Mouse (Mus musculus) urinary bladder, adult 2 months (tissue): ENCODE results near the gene Polh. TPM values are rescaled to one million over a fixed set of nuclear protein-coding genes. Genes with fewer than 3 reads are reported as not detected.
A peak's percentile ranks its signal among the peaks of the same experiment; 100 is the strongest.

Experiments used
- DNase-seq: peaks from one replicate; pipeline ENCODE4 v3.0.0; 2022; ENCODE audit warnings: low spot score
- polyA plus RNA-seq: library from polyadenylated mRNA; depleted of rRNA; stranded (reverse); fragments of >200 nt; gene quantifications from 2 replicates; pipeline ENCODE4 v1.2.3, GENCODE M21; 2012; rRNA removed

Gene Polh
- polyA plus RNA-seq, 1 experiment, result 6.1 TPM

DNA sequence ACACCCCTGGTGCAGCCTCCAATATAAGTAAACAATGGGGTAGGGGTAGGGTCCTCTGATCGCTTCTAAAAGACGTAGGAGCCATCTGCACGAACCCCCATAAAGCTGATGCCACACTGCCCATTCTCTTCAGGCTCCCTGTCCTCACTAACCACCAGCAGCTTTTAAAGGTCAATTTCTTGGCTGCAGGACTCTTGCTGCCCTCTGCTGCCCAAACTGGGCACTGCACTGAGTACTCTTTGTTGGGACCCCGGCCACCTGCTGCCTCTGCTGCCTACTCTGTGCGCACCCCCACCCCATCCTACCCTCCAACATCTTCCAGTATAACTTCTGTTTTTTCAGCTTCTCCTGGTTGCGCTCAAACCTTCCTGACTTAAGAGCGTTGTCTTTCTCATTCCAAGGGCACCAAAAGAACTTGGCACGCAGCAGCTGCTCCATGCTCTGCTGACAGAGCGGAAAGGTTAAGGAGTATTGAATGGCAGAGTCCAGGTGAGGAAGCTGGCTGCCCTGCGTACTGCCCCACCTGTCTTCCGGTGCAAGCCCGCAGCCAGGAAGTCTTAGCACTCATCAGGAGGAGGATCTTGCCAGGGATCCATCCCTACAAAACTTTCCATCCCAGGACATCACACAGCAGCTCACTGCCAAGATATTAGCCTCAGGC is 70.3 kb downstream of the Polh start:
- DNase-seq, result peak; percentile 56

DNA sequence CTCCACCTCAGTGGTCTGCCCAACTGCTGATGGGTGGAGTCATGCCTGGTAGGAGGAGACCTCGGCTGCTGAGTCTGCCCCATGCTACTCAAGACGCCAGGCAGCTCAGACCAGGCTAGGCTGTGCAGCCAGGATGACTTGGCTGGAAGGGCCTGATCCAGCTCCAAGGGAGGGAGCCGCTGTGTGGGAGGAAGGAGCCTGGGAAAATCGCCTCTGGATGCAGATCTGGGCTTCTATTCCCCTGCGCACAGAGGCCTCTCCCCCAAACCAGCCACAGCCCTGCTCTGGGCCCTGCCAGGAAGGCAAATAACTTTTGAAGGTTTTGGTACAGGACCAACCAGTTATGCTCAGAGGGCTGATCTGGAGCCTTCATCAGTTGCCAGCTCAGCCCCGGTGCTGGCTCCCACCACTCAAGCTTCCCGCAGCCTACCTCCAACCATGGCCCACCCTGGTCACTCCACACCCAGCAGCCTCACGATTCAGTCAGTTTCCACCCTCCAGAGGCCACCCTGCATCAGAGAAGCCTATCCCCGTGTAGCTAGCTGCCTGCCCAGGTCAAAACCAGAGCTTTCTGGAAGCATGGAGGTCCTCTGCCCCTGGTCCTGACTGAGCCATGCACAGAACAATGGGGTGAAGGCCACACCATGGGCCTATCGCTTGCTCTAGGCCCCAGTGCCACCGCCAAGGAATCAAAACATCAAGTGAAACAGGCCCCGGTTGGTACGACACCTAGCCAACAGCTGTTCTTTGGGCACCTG is 72.5 kb downstream of the Polh start:
- DNase-seq, result no peak

DNA sequence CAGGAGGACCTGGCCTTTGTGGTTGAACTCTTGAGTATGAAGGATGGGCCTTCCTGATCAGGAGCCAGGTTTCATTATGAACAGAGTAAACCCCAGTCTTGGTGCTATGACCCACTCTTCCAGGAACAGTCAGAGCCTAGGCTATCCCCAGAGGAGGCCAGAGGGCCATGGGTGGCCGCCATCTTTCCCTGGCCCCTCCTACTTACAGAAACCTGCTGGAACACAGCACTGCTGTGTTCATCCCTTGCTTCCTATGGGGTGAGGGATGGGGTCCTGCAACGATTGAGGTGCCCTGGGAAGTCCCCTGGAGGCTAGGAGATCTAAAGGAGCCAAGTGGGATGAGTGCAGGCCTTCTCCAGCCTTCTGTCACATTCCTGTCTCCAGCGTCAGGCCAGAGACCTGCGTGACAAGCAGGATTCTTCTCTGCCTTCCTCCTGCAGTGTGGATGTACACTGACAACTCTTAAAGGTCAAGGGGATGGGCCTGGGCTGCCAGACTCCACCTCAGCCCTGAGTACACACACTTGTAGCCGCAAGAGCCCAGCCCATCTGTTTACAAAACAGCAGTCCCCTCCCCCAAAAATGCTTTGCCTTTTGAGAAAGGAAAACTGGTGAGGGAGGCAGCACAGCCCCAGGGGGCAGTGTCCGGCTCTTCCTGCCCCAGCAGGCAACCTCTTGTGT is 74.5 kb downstream of the Polh start:
- DNase-seq, result no peak

DNA sequence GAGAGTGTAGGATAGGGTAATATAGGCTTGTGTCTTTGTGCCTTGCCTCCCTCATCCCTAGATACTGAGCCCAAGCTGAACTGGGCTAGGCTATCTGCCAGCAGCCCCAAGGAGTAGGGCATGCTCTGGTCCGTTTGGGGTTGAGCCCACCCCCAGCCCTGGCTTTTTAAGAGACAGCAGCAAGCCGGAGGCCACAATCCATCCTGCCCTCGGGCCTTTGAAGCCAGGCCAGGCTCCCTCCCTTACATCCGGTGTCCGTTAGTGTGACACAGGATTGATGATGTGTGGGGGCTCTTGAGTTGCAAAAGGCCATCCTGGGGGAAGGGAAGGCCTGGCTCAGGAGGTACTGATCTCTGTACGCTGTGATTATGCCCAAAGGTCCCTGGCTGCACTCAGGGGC is 75.8 kb downstream of the Polh start:
- DNase-seq, result no peak

DNA sequence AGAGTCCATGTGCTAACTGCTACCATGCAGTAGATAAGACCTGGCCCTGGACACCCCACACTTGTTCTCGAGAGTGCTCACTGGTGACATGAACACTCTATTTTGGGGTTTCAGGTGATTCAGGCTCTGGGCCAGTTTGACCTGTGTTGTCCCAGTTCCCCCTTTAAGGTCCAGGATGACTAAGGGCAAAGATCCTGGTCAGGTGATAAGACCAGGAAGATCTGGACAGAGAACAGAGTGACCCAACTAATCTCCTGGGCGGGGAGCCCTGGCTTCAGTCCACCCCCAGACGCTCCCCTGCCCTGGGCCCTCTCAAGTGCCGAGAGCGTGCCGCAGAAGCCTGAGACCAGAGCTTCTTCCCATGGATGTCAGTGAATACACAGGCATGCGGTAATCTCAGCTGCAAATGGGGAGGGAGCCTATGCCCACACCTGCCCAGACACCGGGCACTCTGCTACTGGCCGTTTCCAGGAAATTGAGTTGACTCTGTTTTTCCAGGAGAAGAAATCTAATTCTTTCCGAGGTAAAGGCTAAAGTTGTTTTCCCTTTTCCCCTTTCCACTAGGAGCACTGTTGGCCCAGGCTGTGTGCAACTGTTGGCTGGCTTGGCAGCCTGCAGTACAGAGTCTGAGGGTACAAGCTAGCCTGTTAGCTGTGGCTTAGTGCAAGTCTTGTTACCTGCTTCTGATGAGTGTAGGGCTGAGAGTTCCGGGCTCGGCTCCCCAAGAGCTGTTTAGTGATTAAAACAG is 78.3 kb downstream of the Polh start:
- DNase-seq, result no peak

DNA sequence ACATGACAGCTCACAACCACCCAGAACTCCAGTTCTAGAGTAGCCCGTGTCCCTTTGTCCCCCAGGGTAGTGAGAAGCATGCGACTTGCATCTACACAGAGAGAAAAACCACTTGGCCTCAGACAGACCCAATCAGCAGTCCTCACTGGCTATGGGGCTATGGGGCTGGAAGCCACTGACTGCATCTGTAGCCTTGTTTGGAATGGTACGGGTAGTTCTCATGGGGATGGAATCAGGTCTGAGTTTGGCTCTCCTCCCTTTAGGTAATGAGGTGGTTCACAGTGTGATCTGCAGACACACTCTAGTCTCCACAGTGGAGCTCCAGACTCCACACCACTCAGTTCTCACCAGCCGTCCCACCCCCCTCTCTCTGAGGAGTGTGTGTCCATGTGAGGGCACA is 79.2 kb downstream of the Polh start:
- no peak for DNase-seq

DNA sequence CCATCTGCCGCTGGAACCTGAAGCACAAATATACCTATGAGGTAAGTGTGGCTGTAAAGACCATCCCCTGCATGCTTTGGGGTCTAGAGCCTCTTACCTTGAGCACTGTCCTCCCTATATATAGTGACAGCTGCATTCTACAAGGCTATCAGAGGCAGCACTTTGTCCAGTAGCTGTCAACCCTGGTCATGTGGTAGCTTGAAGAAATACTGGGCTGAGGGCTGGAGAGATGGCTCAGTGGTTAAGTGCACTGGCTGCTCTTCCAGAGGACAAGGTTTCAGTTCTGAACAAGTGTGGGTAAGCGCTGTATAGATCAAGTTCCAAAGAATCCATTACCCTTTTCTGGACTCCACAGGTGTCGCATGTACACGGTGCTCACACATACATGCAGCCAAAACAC is 79.7 kb downstream of the Polh start:
- DNase-seq, result no peak

Other genes with a start within 250 kb of the Polh start
- 98.3 and 138 TPM in 2 replicates for gene Vegfa, start 170.3 kb downstream of the Polh start, polyA plus RNA-seq
- 67.0 and 71.1 TPM in 2 replicates for gene Mrps18a, start 91.7 kb downstream of the Polh start, polyA plus RNA-seq
- gene Rsph9, start 58.4 kb downstream of the Polh start, polyA plus RNA-seq, result 12.7 and 14.0 TPM in 2 replicates
- gene Mad2l1bp, start 49.1 kb downstream of the Polh start, polyA plus RNA-seq, result 16.4 and 19.8 TPM in 2 replicates
- gene Gtpbp2, start 41.6 kb downstream of the Polh start, polyA plus RNA-seq, result 110 and 143 TPM in 2 replicates
- gene Xpo5, start 137 bp upstream of the Polh start, polyA plus RNA-seq, result 23.2 and 24.0 TPM in 2 replicates
- 60.7 and 75.2 TPM in 2 replicates for gene Polr1c, start 45.4 kb upstream of the Polh start, polyA plus RNA-seq
- 93.6 and 98.7 TPM in 2 replicates for gene Yipf3, start 45.4 kb upstream of the Polh start, polyA plus RNA-seq
- 1.6 and 1.9 TPM in 2 replicates for gene Lrrc73, start 50.9 kb upstream of the Polh start, polyA plus RNA-seq
- gene Tjap1, start 80.4 kb upstream of the Polh start, polyA plus RNA-seq, result 37.6 and 41.0 TPM in 2 replicates
- 19.8 and 27.6 TPM in 2 replicates for gene Dlk2, start 94.8 kb upstream of the Polh start, polyA plus RNA-seq
- 16.3 and 19.3 TPM in 2 replicates for gene Abcc10, start 125.7 kb upstream of the Polh start, polyA plus RNA-seq
- gene Zfp318, start 181.1 kb upstream of the Polh start, polyA plus RNA-seq, result 10.1 and 11.7 TPM in 2 replicates
- gene Crip3, start 226.3 kb upstream of the Polh start, polyA plus RNA-seq, result 0.76 and 1.6 TPM in 2 replicates
- not detected in 2 replicates for gene Slc22a7, start 235.8 kb upstream of the Polh start, polyA plus RNA-seq